Mouse (Mus musculus): Measurements from ENCODE around the gene Kif5a.
A peak's percentile ranks its signal among the peaks of the same experiment; 100 is the strongest.

The Kif5a gene

GRCm38 (mm10) chr10:127264971-127265370 is 1.8 kb upstream of the Kif5a start:
- H3K4me3 ChIP-seq (replicated peaks; ENCODE audit: low read length) = no peak overlapping the region; the same call in 1 of the 2 replicates
- peak; percentile 50; the same call in 1 of the 2 replicates for TF ChIP-seq POU5F1 (IDR thresholded peaks at IDR 0.05; ENCODE audit: borderline replicate concordance, low read length)
- no peak for TF ChIP-seq NANOG (IDR thresholded peaks at IDR 0.05; ENCODE audit: borderline replicate concordance, low read length)
- H3K9me3 ChIP-seq (ENCODE audit: low read length) = no peaks in the 10 kb centered on the region
- peaks cover 41% of the 10 kb centered on the region for H3K36me3 ChIP-seq (ENCODE audit: insufficient read depth, low read length)
- H3K27me3 ChIP-seq (ENCODE audit: insufficient read depth, low read length) = no peaks in the 10 kb centered on the region
- peaks cover 92% of the 10 kb centered on the region for H3K4me1 ChIP-seq (replicated peaks; ENCODE audit: low read depth, low read length)

DNA sequence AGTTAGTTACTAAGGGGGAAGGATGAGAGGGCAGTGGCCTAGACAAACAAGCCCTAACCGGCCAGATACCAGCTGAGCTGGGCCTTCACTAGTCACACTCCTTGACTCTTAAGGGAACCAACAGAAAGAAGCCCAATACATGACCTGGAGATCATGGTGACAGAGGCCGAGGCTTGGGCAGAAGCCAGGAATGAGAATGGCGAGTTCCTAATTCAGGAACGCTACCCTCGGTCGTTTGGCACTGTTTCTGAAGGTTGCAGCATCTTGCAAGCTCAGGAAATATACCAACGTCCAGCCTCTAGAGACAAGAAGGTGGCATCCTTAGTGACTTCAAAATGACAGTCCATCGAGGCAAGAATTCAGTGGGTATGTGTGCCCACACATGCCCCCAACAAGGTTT is 1.2 kb upstream of the Kif5a start:
- Histone ChIP-seq H3K36me3 (ENCODE audit: insufficient read depth, low read length) (peaks cover 40% of the 10 kb centered on the region), H3K27me3 (ENCODE audit: insufficient read depth, low read length) (no peaks in the 10 kb centered on the region), H3K4me1 (replicated peaks; ENCODE audit: low read depth, low read length) (peaks cover 92% of the 10 kb centered on the region), H3K9me3 (ENCODE audit: low read length) (no peaks in the 10 kb centered on the region), H3K4me3 (replicated peaks; ENCODE audit: low read length) (peak overlapping the region; percentile 29)
- no peak for TF ChIP-seq CTCF (conservative IDR thresholded peaks at IDR 0.05; ENCODE audit: low read length)
- no peak for TF ChIP-seq POU5F1 (IDR thresholded peaks at IDR 0.05; ENCODE audit: borderline replicate concordance, low read length)
- TF ChIP-seq NANOG (IDR thresholded peaks at IDR 0.05; ENCODE audit: borderline replicate concordance, low read length) = no peak

DNA sequence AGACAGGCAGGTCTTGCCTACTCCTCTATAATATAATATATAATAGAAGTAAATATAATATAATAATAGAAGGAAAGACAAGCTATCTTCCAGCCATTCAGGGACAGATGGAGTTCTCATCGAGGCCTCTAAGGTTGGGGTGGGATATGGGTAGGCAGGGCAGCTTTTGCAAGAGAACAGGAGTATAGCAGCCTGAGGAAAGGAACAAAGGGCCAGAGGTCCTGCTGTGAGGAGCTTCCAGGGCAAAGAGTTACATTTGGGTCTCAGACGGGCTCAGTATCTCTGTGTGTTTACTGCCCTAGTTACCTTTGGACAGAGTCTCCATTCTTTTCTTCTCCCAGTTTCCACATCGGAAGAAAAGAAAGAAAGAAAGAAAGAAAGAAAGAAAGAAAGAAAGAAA is 483 bp upstream of the Kif5a start:
- Histone ChIP-seq H3K4me1 (replicated peaks; ENCODE audit: low read depth, low read length) (peaks cover 92% of the 10 kb centered on the region), H3K36me3 (ENCODE audit: insufficient read depth, low read length) (peaks cover 40% of the 10 kb centered on the region), H3K9me3 (ENCODE audit: low read length) (no peaks in the 10 kb centered on the region), H3K4me3 (replicated peaks; ENCODE audit: low read length) (peak overlapping the region; percentile 83), H3K27me3 (ENCODE audit: insufficient read depth, low read length) (no peaks in the 10 kb centered on the region)
- TF ChIP-seq CTCF (conservative IDR thresholded peaks at IDR 0.05; ENCODE audit: low read length) (no peak), NANOG (IDR thresholded peaks at IDR 0.05; ENCODE audit: borderline replicate concordance, low read length) (no peak), POU5F1 (IDR thresholded peaks at IDR 0.05; ENCODE audit: borderline replicate concordance, low read length) (no peak)

DNA sequence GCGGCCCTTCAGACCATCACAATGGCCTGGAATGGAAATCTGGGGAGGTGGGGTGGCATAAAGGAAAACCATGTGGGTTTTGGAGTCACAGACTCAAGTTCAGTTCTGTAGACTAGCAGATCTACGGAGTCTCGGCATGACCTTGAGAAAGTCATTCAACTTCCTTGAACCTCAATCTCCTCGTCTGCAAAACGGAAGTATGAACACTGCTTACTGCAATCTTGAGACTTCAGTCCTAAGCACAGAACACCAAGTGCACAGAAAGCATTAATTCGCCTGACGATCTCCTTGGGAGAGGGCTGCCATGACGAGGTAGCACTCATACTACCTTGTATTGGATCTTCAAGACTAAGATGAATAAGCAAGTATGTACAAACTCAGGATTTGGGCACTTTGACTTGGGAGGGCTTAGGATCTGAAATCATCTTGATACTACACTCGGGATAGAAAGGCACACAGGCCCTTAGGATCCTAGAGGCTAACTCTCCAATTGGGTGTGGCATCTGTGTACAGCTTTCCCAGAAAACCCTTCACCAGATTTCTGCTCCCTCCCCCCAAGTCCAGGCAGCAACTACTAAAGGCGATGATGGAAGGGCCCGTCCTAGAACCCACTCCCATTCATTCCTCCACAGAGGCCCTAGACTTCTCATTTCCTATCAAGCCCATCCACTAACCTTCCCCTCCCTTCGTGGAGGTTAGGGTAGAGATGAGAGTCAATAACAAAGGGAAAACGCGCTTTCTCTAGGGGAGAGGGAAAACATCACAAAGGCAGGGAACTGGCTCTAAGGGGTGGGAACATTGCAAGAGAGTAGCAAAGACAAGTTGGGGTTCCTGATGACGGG is 1.2 kb downstream of the Kif5a start:
- Histone ChIP-seq H3K4me1 (replicated peaks; ENCODE audit: low read depth, low read length) (peaks cover 92% of the 10 kb centered on the region), H3K4me3 (replicated peaks; ENCODE audit: low read length) (peak overlapping the region; percentile 83), H3K36me3 (ENCODE audit: insufficient read depth, low read length) (peaks cover 41% of the 10 kb centered on the region), H3K9me3 (ENCODE audit: low read length) (no peaks in the 10 kb centered on the region), H3K27me3 (ENCODE audit: insufficient read depth, low read length) (no peaks in the 10 kb centered on the region)
- no peak for TF ChIP-seq POU5F1 (IDR thresholded peaks at IDR 0.05; ENCODE audit: borderline replicate concordance, low read length)
- no peak for TF ChIP-seq NANOG (IDR thresholded peaks at IDR 0.05; ENCODE audit: borderline replicate concordance, low read length)
- TF ChIP-seq CTCF (conservative IDR thresholded peaks at IDR 0.05; ENCODE audit: low read length) = no peak

GRCm38 (mm10) chr10:127258489-127258888 is 4.7 kb downstream of the Kif5a start:
- peaks cover 47% of the 10 kb centered on the region for H3K36me3 ChIP-seq (ENCODE audit: insufficient read depth, low read length)
- 0 out of 2 replicates have a peak overlapping the region, but pooled peaks have one; percentile 8 for H3K4me3 ChIP-seq (replicated peaks; ENCODE audit: low read length)
- TF ChIP-seq NANOG (IDR thresholded peaks at IDR 0.05; ENCODE audit: borderline replicate concordance, low read length) (no peak), CTCF (conservative IDR thresholded peaks at IDR 0.05; ENCODE audit: low read length) (no peak), POU5F1 (IDR thresholded peaks at IDR 0.05; ENCODE audit: borderline replicate concordance, low read length) (no peak)
- no peaks in the 10 kb centered on the region for H3K27me3 ChIP-seq (ENCODE audit: insufficient read depth, low read length)
- peaks cover 72% of the 10 kb centered on the region for H3K4me1 ChIP-seq (replicated peaks; ENCODE audit: low read depth, low read length)
- no peaks in the 10 kb centered on the region for H3K9me3 ChIP-seq (ENCODE audit: low read length)

GRCm38 (mm10) chr10:127257790-127258189 is 5.4 kb downstream of the Kif5a start:
- TF ChIP-seq POU5F1 (IDR thresholded peaks at IDR 0.05; ENCODE audit: borderline replicate concordance, low read length) (no peak), NANOG (IDR thresholded peaks at IDR 0.05; ENCODE audit: borderline replicate concordance, low read length) (no peak), CTCF (conservative IDR thresholded peaks at IDR 0.05; ENCODE audit: low read length) (no peak)

DNA sequence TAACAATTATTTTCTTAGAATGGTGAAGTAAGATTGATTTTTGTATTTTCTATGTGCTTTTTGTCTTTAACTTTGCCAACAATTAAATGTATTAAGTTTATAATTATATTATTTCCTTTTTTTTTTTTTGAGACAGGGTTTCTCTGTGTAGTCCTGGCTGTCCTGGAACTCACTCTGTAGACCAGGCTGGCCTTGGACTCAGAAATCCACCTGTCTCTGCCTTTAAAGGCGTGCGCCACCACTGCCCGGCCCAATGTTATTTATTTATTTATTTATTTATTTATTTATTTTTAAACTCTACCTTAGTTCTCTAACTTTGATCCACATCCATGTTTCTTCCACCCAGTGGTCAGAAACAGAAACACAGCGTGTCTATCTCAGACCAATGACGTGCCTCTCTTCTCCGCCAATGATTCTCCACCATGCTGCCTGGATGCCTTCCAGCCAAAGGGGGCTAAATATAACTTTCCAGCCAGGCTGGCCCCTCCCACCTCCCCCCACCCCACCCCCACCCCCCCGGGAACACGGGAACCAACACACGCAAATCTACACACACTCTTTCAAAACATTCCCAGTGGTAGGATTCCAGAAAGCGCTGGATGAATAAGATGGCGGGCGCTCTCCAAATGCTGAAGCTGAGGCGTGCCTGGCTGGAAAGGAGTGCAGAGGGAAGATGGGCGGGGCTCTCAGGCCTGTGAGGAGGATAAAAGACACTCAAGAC is 7.4 kb downstream of the Kif5a start:
- Histone ChIP-seq H3K27me3 (ENCODE audit: insufficient read depth, low read length) (no peaks in the 10 kb centered on the region), H3K4me1 (replicated peaks; ENCODE audit: low read depth, low read length) (peaks cover 63% of the 10 kb centered on the region), H3K4me3 (replicated peaks; ENCODE audit: low read length) (no peak overlapping the region), H3K9me3 (ENCODE audit: low read length) (no peaks in the 10 kb centered on the region), H3K36me3 (ENCODE audit: insufficient read depth, low read length) (peaks cover 42% of the 10 kb centered on the region)
- TF ChIP-seq CTCF (conservative IDR thresholded peaks at IDR 0.05; ENCODE audit: low read length) (no peak), NANOG (IDR thresholded peaks at IDR 0.05; ENCODE audit: borderline replicate concordance, low read length) (no peak), POU5F1 (IDR thresholded peaks at IDR 0.05; ENCODE audit: borderline replicate concordance, low read length) (no peak)

More at GRCm38 (mm10) chr10:127257790-127258189, 5.4 kb downstream of the Kif5a start:
- no peaks in the 10 kb centered on the region for H3K27me3 ChIP-seq (ENCODE audit: insufficient read depth, low read length)
- H3K36me3 ChIP-seq (ENCODE audit: insufficient read depth, low read length) = peaks cover 47% of the 10 kb centered on the region
- peaks cover 70% of the 10 kb centered on the region for H3K4me1 ChIP-seq (replicated peaks; ENCODE audit: low read depth, low read length)
- no peaks in the 10 kb centered on the region for H3K9me3 ChIP-seq (ENCODE audit: low read length)
- H3K4me3 ChIP-seq (replicated peaks; ENCODE audit: low read length) = no peak overlapping the region

GRCm38 (mm10) chr10:127250810-127251209 is 12.3 kb downstream of the Kif5a start:
- Histone ChIP-seq H3K27me3 (ENCODE audit: insufficient read depth, low read length) (no peaks in the 10 kb centered on the region), H3K4me3 (replicated peaks; ENCODE audit: low read length) (no peak overlapping the region), H3K36me3 (ENCODE audit: insufficient read depth, low read length) (peaks cover 33% of the 10 kb centered on the region), H3K9me3 (ENCODE audit: low read length) (no peaks in the 10 kb centered on the region), H3K4me1 (replicated peaks; ENCODE audit: low read depth, low read length) (peaks cover 46% of the 10 kb centered on the region)
- no peak for TF ChIP-seq NANOG (IDR thresholded peaks at IDR 0.05; ENCODE audit: borderline replicate concordance, low read length)
- no peak for TF ChIP-seq POU5F1 (IDR thresholded peaks at IDR 0.05; ENCODE audit: borderline replicate concordance, low read length)
- no peak for TF ChIP-seq CTCF (conservative IDR thresholded peaks at IDR 0.05; ENCODE audit: low read length)
